Mouse (Mus musculus) myocyte (in vitro differentiated cells): Measurements from ENCODE around the gene Ppox.
"Not testable (repeated sequence)": the region's sequence is repeated elsewhere in the genome, so short reads cannot be mapped to it uniquely, and the experiment has no call there.

ENCODE experiments used
- CEBPB ChIP-seq: IDR thresholded peaks from 2 replicates; pipeline ENCODE4 v1.6.1; 2011; ENCODE audit warnings: mild to moderate bottlenecking, moderate library complexity; ENCODE audit not compliant: poor library complexity, insufficient read depth, severe bottlenecking
- E2F4 ChIP-seq: IDR thresholded peaks from one replicate; pipeline ENCODE4 v1.6.1; 2011; ENCODE audit warnings: mild to moderate bottlenecking, control low read depth, moderate library complexity; ENCODE audit not compliant: insufficient read depth
- MAX ChIP-seq: IDR thresholded peaks from one replicate; pipeline ENCODE4 v1.6.1; 2011; ENCODE audit warnings: low read depth, mild to moderate bottlenecking, control low read depth
- MYOG ChIP-seq, 3 experiments: IDR thresholded peaks; one replicate each; pipeline ENCODE4 v1.6.1; 2011; ENCODE audit warnings: control low read depth in 2 of 3, low read depth in 2 of 3, mild to moderate bottlenecking in 2 of 3; ENCODE audit not compliant: insufficient read length in 2 of 3, control insufficient read depth in 1 of 3, insufficient read depth in 1 of 3
- POLR2A ChIP-seq: IDR thresholded peaks from one replicate; pipeline ENCODE4 v1.6.1; 2011; ENCODE audit warnings: low read depth, mild to moderate bottlenecking, control low read depth, moderate library complexity; ENCODE audit not compliant: insufficient read length
- POLR2AphosphoS2 ChIP-seq: IDR thresholded peaks from one replicate; pipeline ENCODE4 v1.6.1; 2011; ENCODE audit warnings: low read depth, control low read depth; ENCODE audit not compliant: insufficient read length
- TCF12 ChIP-seq: IDR thresholded peaks from one replicate; pipeline ENCODE4 v1.6.1; 2011; ENCODE audit warnings: mild to moderate bottlenecking, control low read depth; ENCODE audit not compliant: poor library complexity, insufficient read depth, severe bottlenecking
- TCF3 ChIP-seq: IDR thresholded peaks from one replicate; pipeline ENCODE4 v1.6.1; 2011; ENCODE audit warnings: low read depth, control low read depth; ENCODE audit not compliant: insufficient read length
- USF1 ChIP-seq: IDR thresholded peaks from one replicate; pipeline ENCODE4 v1.6.1; 2011; ENCODE audit warnings: low read depth, mild to moderate bottlenecking, control low read depth, moderate library complexity

DNA sequence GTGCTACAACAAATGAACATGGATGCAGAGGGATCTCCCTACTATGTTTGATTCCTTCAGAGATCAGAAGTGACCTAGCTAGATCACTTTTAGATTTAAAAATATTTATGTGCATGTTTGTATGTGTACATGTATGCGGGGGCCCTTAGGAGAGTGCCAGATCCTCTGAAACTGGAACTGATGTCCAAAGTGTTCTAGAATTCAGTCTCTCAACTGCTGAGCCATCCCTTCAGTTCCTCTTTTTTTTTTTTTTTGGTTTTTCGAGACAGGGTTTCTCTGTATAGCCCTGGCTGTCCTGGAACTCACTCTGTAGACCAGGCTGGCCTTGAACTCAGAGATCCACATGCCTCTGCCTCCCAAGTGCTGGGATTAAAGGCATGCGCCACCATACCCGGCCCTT is 45.6 kb upstream of the Ppox start:
- not testable (repeated sequence) for TF ChIP-seq POLR2A; CEBPB; MYOG (IDR thresholded peaks at IDR 0.05; ENCODE audit: control insufficient read depth in 1 of 3, insufficient read depth in 1 of 3, insufficient read length in 2 of 3, low read depth in 2 of 3); E2F4; TCF3; USF1; TCF12; POLR2AphosphoS2; MAX
